Mouse (Mus musculus) G1E-ER4 (cell line): Measurements from ENCODE around the gene Gm3238. TPM values are rescaled to one million over a fixed set of nuclear protein-coding genes. Genes with fewer than 3 reads are reported as not detected.
"Not testable (repeated sequence)": the region's sequence is repeated elsewhere in the genome, so short reads cannot be mapped to it uniquely, and the experiment has no call there.

Experiments used
- GATA1 ChIP-seq: IDR thresholded peaks from one replicate; pipeline ENCODE4 v1.8.0; 2012; ENCODE audit warnings: low read length, inconsistent platforms
- polyA plus RNA-seq: library from polyadenylated mRNA; stranded (reverse); fragments of >175 nt; gene quantifications from 2 replicates; pipeline ENCODE4 v1.2.3, GENCODE M21; 2012

Gene Gm3238
- polyA plus RNA-seq, 1 experiment: not detected

- not testable (repeated sequence) for TF ChIP-seq GATA1
Observed at GRCm38 (mm10) chr10:77751254-77751653, 19.9 kb downstream of the Gm3238 start, which contains the start of gene Gm9736. Gene Gm9736 (minus strand): TSS chr10:77751354.

GRCm38 (mm10) chr10:77741924-77742688, 29.0 kb downstream of the Gm3238 start, which contains the start of gene Gm18596:
Gene Gm18596 (minus strand): TSS chr10:77742638.
- TF ChIP-seq GATA1: not testable (repeated sequence)

GRCm38 (mm10) chr10:77738929-77739328, 32.2 kb downstream of the Gm3238 start:
- TF ChIP-seq GATA1: no peak

- no peak for TF ChIP-seq GATA1
Observed at GRCm38 (mm10) chr10:77735928-77736327, 35.2 kb downstream of the Gm3238 start.

GRCm38 (mm10) chr10:77729241-77729640, 41.9 kb downstream of the Gm3238 start:
- TF ChIP-seq GATA1: no peak

- TF ChIP-seq GATA1: no peak
Observed at GRCm38 (mm10) chr10:77728280-77728679, 42.8 kb downstream of the Gm3238 start.

GRCm38 (mm10) chr10:77726186-77726585, 44.9 kb downstream of the Gm3238 start, which contains the start of gene Gm10100:
Gene Gm10100 (plus strand): TSS chr10:77726486.
- no peak for TF ChIP-seq GATA1

- TF ChIP-seq GATA1: no peak
Observed at GRCm38 (mm10) chr10:77724855-77725254, 46.3 kb downstream of the Gm3238 start.

Other genes starting within 250 kb of the Gm3238 start
- 0.90 and 3.8 TPM in 2 replicates for gene Itgb2, start 241.1 kb downstream of the Gm3238 start, polyA plus RNA-seq
- gene Pttg1ip, start 189.6 kb downstream of the Gm3238 start, polyA plus RNA-seq: 101 and 130 TPM in 2 replicates
- 166 and 172 TPM in 2 replicates for gene Sumo3, start 165.2 kb downstream of the Gm3238 start, polyA plus RNA-seq
- gene Gm49325, start 165.1 kb downstream of the Gm3238 start, polyA plus RNA-seq: 0.54 TPM in 1 of 2 replicates, not detected in the other
- 30.8 and 39.8 TPM in 2 replicates for gene Ube2g2, start 149.1 kb downstream of the Gm3238 start, polyA plus RNA-seq
- gene Tspear, start 84.8 kb downstream of the Gm3238 start, polyA plus RNA-seq: not detected in 2 replicates
- gene Gm19402, start 80.6 kb downstream of the Gm3238 start, polyA plus RNA-seq: not detected in 2 replicates
- gene Gm9508, start 74.1 kb downstream of the Gm3238 start, polyA plus RNA-seq: not detected in 2 replicates
- not detected in 2 replicates for gene Gm10272, start 64.7 kb downstream of the Gm3238 start, polyA plus RNA-seq
- gene Gm10024, start 59.9 kb downstream of the Gm3238 start, polyA plus RNA-seq: not detected in 2 replicates
- not detected in 2 replicates for gene Gm10142, start 55.5 kb downstream of the Gm3238 start, polyA plus RNA-seq
- not detected in 2 replicates for gene Krtap12-1, start 50.7 kb downstream of the Gm3238 start, polyA plus RNA-seq
- not detected in 2 replicates for gene Gm10100, start 44.8 kb downstream of the Gm3238 start, polyA plus RNA-seq
- gene Gm18596, start 28.7 kb downstream of the Gm3238 start, polyA plus RNA-seq: not detected in 2 replicates
- gene Gm9736, start 20.0 kb downstream of the Gm3238 start, polyA plus RNA-seq: not detected in 2 replicates
- gene Gm3233, start 11.6 kb downstream of the Gm3238 start, polyA plus RNA-seq: not detected in 2 replicates
- gene Gm7138, start 5.6 kb upstream of the Gm3238 start, polyA plus RNA-seq: not detected in 2 replicates
- gene Gm3250, start 11.2 kb upstream of the Gm3238 start, polyA plus RNA-seq: not detected in 2 replicates
- not detected in 2 replicates for gene Gm7137, start 16.9 kb upstream of the Gm3238 start, polyA plus RNA-seq
- gene Gm9639, start 23.8 kb upstream of the Gm3238 start, polyA plus RNA-seq: not detected in 2 replicates
- not detected in 2 replicates for gene Gm19668, start 27.8 kb upstream of the Gm3238 start, polyA plus RNA-seq
- gene Gm9507, start 40.5 kb upstream of the Gm3238 start, polyA plus RNA-seq: not detected in 2 replicates
- not detected in 2 replicates for gene Gm2696, start 43.4 kb upstream of the Gm3238 start, polyA plus RNA-seq
- gene Krtap10-4, start 55.8 kb upstream of the Gm3238 start, polyA plus RNA-seq: not detected in 2 replicates
- gene Krtap10-10, start 64.6 kb upstream of the Gm3238 start, polyA plus RNA-seq: not detected in 2 replicates
- not detected in 2 replicates for gene Gm36176, start 75.5 kb upstream of the Gm3238 start, polyA plus RNA-seq
- gene Gm10318, start 81.5 kb upstream of the Gm3238 start, polyA plus RNA-seq: not detected in 2 replicates
- gene Gm3285, start 90.7 kb upstream of the Gm3238 start, polyA plus RNA-seq: not detected in 2 replicates
- not detected in 2 replicates for gene Lrrc3, start 131.2 kb upstream of the Gm3238 start, polyA plus RNA-seq
- not detected in 2 replicates for gene Trpm2, start 199.2 kb upstream of the Gm3238 start, polyA plus RNA-seq
- 27.6 and 27.7 TPM in 2 replicates for gene 1810043G02Rik, start 207.2 kb upstream of the Gm3238 start, polyA plus RNA-seq
- gene Pfkl, start 238.8 kb upstream of the Gm3238 start, polyA plus RNA-seq: 111 and 128 TPM in 2 replicates